Mouse (Mus musculus): ENCODE data around the gene Mettl27.

The Mettl27 gene

GRCm38 (mm10) chr5:134986298-134987268 is 54.4 kb downstream of the Mettl27 start:
- no peak for TF ChIP-seq GATA4 (IDR thresholded peaks at IDR 0.05; ENCODE audit: insufficient replicate concordance, low read length)

- TF ChIP-seq GATA4 (IDR thresholded peaks at IDR 0.05; ENCODE audit: insufficient replicate concordance, low read length): no peak
Observed at GRCm38 (mm10) chr5:134989166-134989565, 57.0 kb downstream of the Mettl27 start.

- TF ChIP-seq GATA4 (IDR thresholded peaks at IDR 0.05; ENCODE audit: insufficient replicate concordance, low read length): no peak
Observed at GRCm38 (mm10) chr5:134989741-134990140, 57.6 kb downstream of the Mettl27 start.
